Mouse (Mus musculus) intestine, postnatal 0 days (tissue): Measurements from ENCODE around the gene Samd4b. TPM values are rescaled to one million over a fixed set of nuclear protein-coding genes. Genes with fewer than 3 reads are reported as not detected.

ENCODE experiments used
- ATAC-seq: fragments of 200-750 bp; cut with Nextera tagmentation; 2 replicates; pipeline ENCODE4 v1.8.0; 2017; ENCODE audit warnings: mild to moderate bottlenecking, moderate TSS enrichment, moderate library complexity
- H3K27ac ChIP-seq: fragments of 300-500 bp; sonication (generic); 2 replicates; pipeline ENCODE4 v1.5.1; 2014; ENCODE audit warnings: mild to moderate bottlenecking, low read depth, low read length, moderate library complexity
- H3K27me3 ChIP-seq: fragments of 300-500 bp; sonication (generic); replicated peaks from 2 replicates; pipeline ENCODE4 v1.6.1; 2014; ENCODE audit warnings: low read length, mixed read lengths; ENCODE audit not compliant: control insufficient read depth, insufficient read depth
- H3K36me3 ChIP-seq: fragments of 300-500 bp; sonication (generic); 2 replicates; pipeline ENCODE4 v1.6.1; 2014; ENCODE audit warnings: mild to moderate bottlenecking, moderate library complexity; ENCODE audit not compliant: control insufficient read depth, insufficient read depth
- H3K4me1 ChIP-seq: fragments of 300-500 bp; sonication (generic); replicated peaks from 2 replicates; pipeline ENCODE4 v1.6.1; 2014; ENCODE audit warnings: antibody characterized with exemption, low read length, mixed read lengths; ENCODE audit not compliant: control insufficient read depth, insufficient read depth
- H3K4me2 ChIP-seq: fragments of 300-500 bp; sonication (generic); replicated peaks from 2 replicates; pipeline ENCODE4 v1.6.1; 2014; ENCODE audit warnings: low read depth, mild to moderate bottlenecking, moderate library complexity
- H3K4me3 ChIP-seq: fragments of 300-500 bp; sonication (generic); 2 replicates; pipeline ENCODE4 v1.5.1; 2014; ENCODE audit warnings: low read depth, low read length
- H3K9ac ChIP-seq: fragments of 300-500 bp; sonication (generic); 2 replicates; pipeline ENCODE4 v1.6.1; 2014; ENCODE audit warnings: mild to moderate bottlenecking, low read depth, low read length
- H3K9me3 ChIP-seq: fragments of 300-500 bp; sonication (generic); 2 replicates; pipeline ENCODE4 v1.6.1; 2016; ENCODE audit warnings: mixed run types; ENCODE audit not compliant: control insufficient read depth
- CTCF ChIP-seq: sonication (generic); IDR thresholded peaks from 2 replicates; pipeline ENCODE4 v1.5.1; 2016; ENCODE audit warnings: low read depth, mild to moderate bottlenecking, control low read depth, antibody characterized with exemption, moderate library complexity
- WGBS: fragments of 180-500 bp; shearing (Covaris S2); extraction: QIAGEN DNeasy Blood & Tissue Kit; methylation state at CpG from one replicate; pipeline ENCODE4 v1.1.7; 2014; 5-methylcytosine and 5-hydroxymethylcytosine counted together
- polyA plus RNA-seq: library from polyadenylated mRNA; unstranded; fragments of >200 nt; fragmentation: Nextera tagmentation; extraction: Ambion mirVana; gene quantifications from 2 replicates; pipeline ENCODE4 v1.2.1, GENCODE M21; 2015

The Samd4b gene
- polyA plus RNA-seq, 1 experiment from 2014 or later = 13.4 TPM

- WGBS = 0% methylated on average over 32 of the region's 70 CpGs
- Histone ChIP-seq H3K27me3 (no peaks in the 10 kb centered on the region), H3K4me1 (no peaks in the 10 kb centered on the region; the same call in 1 of the 2 replicates), H3K4me3 (peak overlapping the region; percentile 87), H3K4me2 (peak overlapping the region; percentile 94), H3K27ac (no peak overlapping the region), H3K9ac (peak overlapping the region; percentile 94), H3K9me3 (no peaks in the 10 kb centered on the region), H3K36me3 (no peaks in the 10 kb centered on the region; the same call in 1 of the 2 replicates)
- peak; percentile 14; the same call in 1 of the 2 replicates for ATAC-seq
- no peak for TF ChIP-seq CTCF
Measured at GRCm38 (mm10) chr7:28435660-28436259, 162.2 kb downstream of the Samd4b start.

- no peaks in the 10 kb centered on the region for H3K27me3 ChIP-seq
- no peak for ATAC-seq
- H3K9me3 ChIP-seq = no peaks in the 10 kb centered on the region
- H3K9ac ChIP-seq = no peak overlapping the region
- H3K27ac ChIP-seq = no peak overlapping the region
- no peaks in the 10 kb centered on the region; the same call in 1 of the 2 replicates for H3K36me3 ChIP-seq
- H3K4me2 ChIP-seq = no peak overlapping the region
- TF ChIP-seq CTCF = no peak
- no peak overlapping the region for H3K4me3 ChIP-seq
- H3K4me1 ChIP-seq = no peaks in the 10 kb centered on the region; the same call in 1 of the 2 replicates
- WGBS = 80% methylated on average over 2 of the region's 2 CpGs
Measured at GRCm38 (mm10) chr7:28432252-28432651, 165.7 kb downstream of the Samd4b start.

GRCm38 (mm10) chr7:28430512-28430911 lies 167.4 kb downstream of the Samd4b start:
- 63% methylated on average over 1 of the region's 1 CpGs for WGBS
- no peak for TF ChIP-seq CTCF

GRCm38 (mm10) chr7:28427738-28428137 lies 170.2 kb downstream of the Samd4b start:
- peaks cover 13% of the 10 kb centered on the region for H3K36me3 ChIP-seq
- no peaks in the 10 kb centered on the region for H3K4me1 ChIP-seq
- no peak overlapping the region for H3K4me2 ChIP-seq
- no peak for ATAC-seq
- TF ChIP-seq CTCF = no peak
- H3K9me3 ChIP-seq = no peaks in the 10 kb centered on the region
- no peak overlapping the region for H3K27ac ChIP-seq
- no peak overlapping the region for H3K4me3 ChIP-seq
- no peaks in the 10 kb centered on the region for H3K27me3 ChIP-seq
- no peak overlapping the region for H3K9ac ChIP-seq

More at GRCm38 (mm10) chr7:28430512-28430911, 167.4 kb downstream of the Samd4b start:
- H3K9ac ChIP-seq = no peak overlapping the region
- H3K4me3 ChIP-seq = no peak overlapping the region
- no peak overlapping the region for H3K27ac ChIP-seq
- no peaks in the 10 kb centered on the region for H3K27me3 ChIP-seq
- H3K36me3 ChIP-seq = no peaks in the 10 kb centered on the region; the same call in 1 of the 2 replicates
- no peaks in the 10 kb centered on the region for H3K9me3 ChIP-seq
- no peak for ATAC-seq
- H3K4me2 ChIP-seq = no peak overlapping the region
- H3K4me1 ChIP-seq = no peaks in the 10 kb centered on the region; the same call in 1 of the 2 replicates

- H3K9ac ChIP-seq = no peak overlapping the region
- H3K36me3 ChIP-seq = peaks cover 23% of the 10 kb centered on the region
- H3K4me2 ChIP-seq = no peak overlapping the region
- 96% methylated on average over 1 of the region's 1 CpGs for WGBS
- H3K27me3 ChIP-seq = no peaks in the 10 kb centered on the region
- H3K27ac ChIP-seq = no peak overlapping the region
- no peak overlapping the region for H3K4me3 ChIP-seq
- H3K4me1 ChIP-seq = no peaks in the 10 kb centered on the region
- no peak for TF ChIP-seq CTCF
- no peaks in the 10 kb centered on the region for H3K9me3 ChIP-seq
- no peak for ATAC-seq
Measured at GRCm38 (mm10) chr7:28423018-28423417, 174.9 kb downstream of the Samd4b start.

GRCm38 (mm10) chr7:28419416-28419815 lies 178.5 kb downstream of the Samd4b start:
- Histone ChIP-seq H3K27ac (no peak overlapping the region), H3K9ac (no peak overlapping the region), H3K4me3 (no peak overlapping the region), H3K36me3 (peaks cover 39% of the 10 kb centered on the region), H3K9me3 (no peaks in the 10 kb centered on the region), H3K4me1 (no peaks in the 10 kb centered on the region), H3K4me2 (no peak overlapping the region), H3K27me3 (no peaks in the 10 kb centered on the region)
- 80% methylated on average over 2 of the region's 2 CpGs for WGBS
- no peak for TF ChIP-seq CTCF
- no peak for ATAC-seq
